Comparison of ENCODE assay signal across 26 mouse cellular contexts in the genomic region with DNA sequence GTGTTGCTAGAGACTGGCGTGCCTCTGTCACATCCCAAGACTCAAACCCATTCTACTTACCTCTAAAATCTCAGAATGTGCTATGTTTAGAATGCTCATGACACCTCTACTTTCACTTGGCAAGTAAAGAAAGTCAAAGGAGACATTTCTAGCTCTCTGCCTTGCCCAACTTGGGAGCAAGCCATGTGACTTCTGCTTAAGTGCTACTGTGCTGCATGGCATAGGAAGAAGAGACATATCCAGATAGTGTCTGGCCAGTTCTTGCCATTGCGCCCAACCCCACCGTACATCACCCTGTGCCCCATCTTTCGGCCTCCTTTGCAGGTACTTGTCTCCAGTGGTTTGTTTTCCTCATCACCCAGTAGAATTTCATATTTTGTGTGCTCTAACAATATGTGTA.
A peak's percentile ranks its signal among the peaks of the same experiment; 100 is the strongest.
DNase-seq lines count a peak whose midpoint lies in the region; ATAC-seq and TF ChIP-seq lines count a peak whose summit lies in the region.
"Had no signal": no experiment of that assay in that cellular context is flagged by ENCODE, and none has a peak within 500 bp of the region (broad histone marks: within the 10 kb centered on the region; RNA-seq: fewer than 3 reads in every experiment).

No protein-coding gene starts in this region.

- no peak overlapping the region for H3K4me2 ChIP-seq in midbrain, embryonic 11.5 days
- H3K4me2 ChIP-seq: embryonic facial prominence, embryonic 13.5 days; embryonic facial prominence, embryonic 15.5 days; forebrain, embryonic 12.5 days had no signal

- no peak for TF ChIP-seq CTCF in bone marrow macrophage, adult 2 months (IDR thresholded peaks at IDR 0.05; ENCODE audit: low read depth, low read length)

- TF ChIP-seq POLR2A in bone marrow macrophage, adult 2 months (IDR thresholded peaks at IDR 0.05; ENCODE audit: borderline replicate concordance, low read depth, low read length): no peak

- H3K9me3 ChIP-seq in midbrain, embryonic 11.5 days (ENCODE audit: control insufficient read depth, low read length): no peaks in the 10 kb centered on the region
- H3K9me3 ChIP-seq: embryonic facial prominence, embryonic 13.5 days; embryonic facial prominence, embryonic 15.5 days; forebrain, embryonic 10.5 days; forebrain, embryonic 12.5 days had no signal

- DNase-seq in heart, adult 11 months: peak; percentile 51
- no peak for DNase-seq in heart, postnatal 10 days
- no peak for DNase-seq in midbrain, embryonic 11.5 days (ENCODE audit: low spot score, missing footprints)
- no peak for DNase-seq in adrenal gland, adult 18-20 months (ENCODE audit: low spot score in 2 of 2)
- DNase-seq: adrenal gland, adult 2 months; adrenal gland, postnatal 10 days; adrenal gland, postnatal 25 days; cerebellum, adult 11-12 months; cerebellum, adult 2 months; cerebellum, adult 9-10 months; cerebellum, postnatal 10 days; cerebellum, postnatal 25 days; embryo, embryonic 11 days had no signal

- H3K27ac ChIP-seq in bone marrow macrophage, adult 2 months (ENCODE audit: insufficient read depth, low read depth, low read length): 0 out of 2 replicates have a peak overlapping the region, but pooled peaks have one; percentile 24
- no peak overlapping the region for H3K27ac ChIP-seq in midbrain, embryonic 11.5 days (ENCODE audit: low read depth, low read length)
- H3K27ac ChIP-seq: embryonic facial prominence, embryonic 13.5 days; embryonic facial prominence, embryonic 15.5 days; forebrain, embryonic 10.5 days; forebrain, embryonic 12.5 days had no signal

- intact Hi-C loops in heart, postnatal 10 days (cut with DNase I): no loop called here

- 87% methylated on average over 4 of the region's 4 CpGs for WGBS in midbrain, embryonic 11.5 days

- ATAC-seq in megakaryocyte, adult 5-6 weeks (ENCODE audit: poor library complexity, severe bottlenecking): peak; percentile 64
- ATAC-seq in megakaryocyte-erythroid progenitor cell, adult 5-6 weeks (replicated peaks; ENCODE audit: low FRiP score, low TSS enrichment, poor library complexity, severe bottlenecking): no peak
- ATAC-seq in midbrain, embryonic 11.5 days (ENCODE audit: low FRiP score): no peak
- ATAC-seq: activated CD4-positive, CD25-positive, alpha-beta regulatory T cell, adult 4 months; forebrain, embryonic 14.5 days; forebrain, embryonic 16.5 days; Patski had no signal

- no peak overlapping the region for H3K9ac ChIP-seq in midbrain, embryonic 11.5 days (ENCODE audit: low read length)
- H3K9ac ChIP-seq: embryonic facial prominence, embryonic 13.5 days; embryonic facial prominence, embryonic 15.5 days; forebrain, embryonic 12.5 days had no signal

- no peaks in the 10 kb centered on the region for H3K36me3 ChIP-seq in midbrain, embryonic 11.5 days (ENCODE audit: control insufficient read depth, insufficient read depth, low read length)
- H3K36me3 ChIP-seq: embryonic facial prominence, embryonic 13.5 days; embryonic facial prominence, embryonic 15.5 days; forebrain, embryonic 10.5 days; forebrain, embryonic 12.5 days; G1E had no signal

- peaks cover 14% of the 10 kb centered on the region for H3K4me1 ChIP-seq in bone marrow macrophage, adult 2 months (ENCODE audit: control insufficient read depth, insufficient read depth, low read length)
- no peaks in the 10 kb centered on the region for H3K4me1 ChIP-seq in midbrain, embryonic 11.5 days (ENCODE audit: control insufficient read depth, insufficient read depth, low read length)
- H3K4me1 ChIP-seq: embryonic facial prominence, embryonic 13.5 days; embryonic facial prominence, embryonic 15.5 days had no signal

- H3K4me3 ChIP-seq in bone marrow macrophage, adult 2 months (ENCODE audit: insufficient read depth, low read length): no peak overlapping the region
- no peak overlapping the region for H3K4me3 ChIP-seq in midbrain, embryonic 11.5 days (ENCODE audit: low read depth, low read length)
- H3K4me3 ChIP-seq: embryonic facial prominence, embryonic 13.5 days; embryonic facial prominence, embryonic 15.5 days; erythroblast, embryonic 14.5 days; forebrain, embryonic 10.5 days; forebrain, embryonic 12.5 days had no signal

- no peaks in the 10 kb centered on the region for H3K27me3 ChIP-seq in midbrain, embryonic 11.5 days (ENCODE audit: control insufficient read depth, insufficient read depth, low read length)
- H3K27me3 ChIP-seq: embryonic facial prominence, embryonic 13.5 days; embryonic facial prominence, embryonic 15.5 days; forebrain, embryonic 12.5 days had no signal
